Comparison of ENCODE assay signal across 19 mouse cellular contexts in genomic region chr9:78501284-78501683, GRCm38 (mm10). TPM values are rescaled to one million over a fixed set of nuclear protein-coding genes. Genes with fewer than 3 reads are reported as not detected.
DNase-seq lines count a peak whose midpoint lies in the region; ATAC-seq and TF ChIP-seq lines count a peak whose summit lies in the region.
"Had no signal": no experiment of that assay in that cellular context is flagged by ENCODE, and none has a peak within 500 bp of the region (broad histone marks: within the 10 kb centered on the region; RNA-seq: fewer than 3 reads in every experiment).

No protein-coding gene starts in this region.

- 0 out of 2 replicates have a peak, but pooled peaks have one; percentile 18 for TF ChIP-seq CTCF in kidney, adult 2 months (conservative IDR thresholded peaks at IDR 0.05; ENCODE audit: insufficient read depth, insufficient read length, low read depth, low read length)

- no peak for TF ChIP-seq POLR2A in kidney, adult 2 months (IDR thresholded peaks at IDR 0.05; ENCODE audit: low read depth, low read length)

- H3K4me1 ChIP-seq in kidney, adult 2 months (ENCODE audit: control insufficient read depth, insufficient read depth, low read length): peaks cover 18% of the 10 kb centered on the region; the same call in 1 of the 2 replicates
- H3K4me1 ChIP-seq in forebrain, embryonic 12.5 days: peaks cover 25% of the 10 kb centered on the region

- H3K4me2 ChIP-seq in forebrain, embryonic 12.5 days: no peak overlapping the region
- H3K4me2 ChIP-seq: heart, embryonic 15.5 days; limb, embryonic 12.5 days had no signal

- WGBS in kidney, adult 2 months: 85% methylated on average over 4 of the region's 4 CpGs
- WGBS in forebrain, embryonic 12.5 days: 51% methylated on average over 4 of the region's 4 CpGs

- ATAC-seq in forebrain, embryonic 12.5 days (ENCODE audit: low FRiP score): peak; percentile 54; the same call in 1 of the 2 replicates

- no peak overlapping the region for H3K9ac ChIP-seq in forebrain, embryonic 12.5 days
- H3K9ac ChIP-seq: heart, embryonic 15.5 days; limb, embryonic 12.5 days had no signal

- intact Hi-C loops in left cerebral cortex, postnatal 10 days (cut with DNase I): no loop called here

- H3K27ac ChIP-seq in kidney, adult 2 months (ENCODE audit: insufficient read depth, low read depth, low read length): no peak overlapping the region
- H3K27ac ChIP-seq in forebrain, embryonic 12.5 days: peak overlapping the region; percentile 1; the same call in 1 of the 2 replicates
- H3K27ac ChIP-seq: limb, embryonic 12.5 days had no signal

- H3K27me3 ChIP-seq in kidney, adult 2 months (replicated peaks; ENCODE audit: control insufficient read depth, insufficient read depth, low read length): no peaks in the 10 kb centered on the region
- H3K27me3 ChIP-seq in forebrain, embryonic 12.5 days: no peaks in the 10 kb centered on the region
- H3K27me3 ChIP-seq: heart, embryonic 15.5 days; limb, embryonic 12.5 days had no signal

- no peak overlapping the region for H3K4me3 ChIP-seq in kidney, adult 2 months (ENCODE audit: insufficient read depth, low read depth, low read length)
- no peak overlapping the region for H3K4me3 ChIP-seq in forebrain, embryonic 12.5 days (replicated peaks)
- H3K4me3 ChIP-seq: heart, embryonic 15.5 days; limb, embryonic 12.5 days; megakaryocyte, embryonic 14.5 days had no signal

- H3K9me3 ChIP-seq in forebrain, embryonic 12.5 days: no peaks in the 10 kb centered on the region
- H3K9me3 ChIP-seq: heart, embryonic 15.5 days; limb, embryonic 12.5 days; megakaryocyte, embryonic 14.5 days had no signal

- no peaks in the 10 kb centered on the region for H3K36me3 ChIP-seq in kidney, adult 2 months (ENCODE audit: control insufficient read depth, insufficient read depth, low read length)
- no peaks in the 10 kb centered on the region for H3K36me3 ChIP-seq in forebrain, embryonic 12.5 days (replicated peaks)
- H3K36me3 ChIP-seq: heart, embryonic 15.5 days; limb, embryonic 12.5 days had no signal

- no peak for DNase-seq in kidney, adult 2 months
- DNase-seq in kidney, adult 11 months: no peak
- DNase-seq in retina, postnatal 1 day: peak; percentile 70
- no peak for DNase-seq in retina, embryonic 14.5 days (ENCODE audit: low spot score)
- DNase-seq in left cerebral cortex, postnatal 10 days (ENCODE audit: extremely low spot score in 1 of 2, low spot score in 2 of 2): no peak
- DNase-seq in left cerebral cortex, adult 18-20 months (ENCODE audit: low spot score in 2 of 2): no peak
- DNase-seq: adrenal gland, adult 8-10 months; cerebellum, postnatal 36 days; gastrocnemius, postnatal 25 days; kidney, postnatal 14 days; layer of hippocampus, postnatal 36 days; lung, adult 2 months; spleen, adult 18-20 months; thymus, postnatal 25 days had no signal

RNA-seq across cellular contexts. Expression of gene Eef1a1, which starts 12.3 kb away (rescaled TPM):
- 4,503 and 4,540 TPM in 2 replicates for polyA plus RNA-seq in kidney, adult 2 months (2012; rRNA removed)
- 3,508 and 3,592 TPM in 2 replicates for polyA plus RNA-seq in forebrain, embryonic 12.5 days (2016; fragmentation: Nextera tagmentation; extraction: Ambion mirVana)
- total RNA-seq in left cerebral cortex, postnatal 10 days (2021): 1,000 to 10,000 TPM; 3,801 to 3,978 TPM
- 1,000 to 10,000 TPM; 2,328 to 2,361 TPM for total RNA-seq in left cerebral cortex, adult 18-20 months (2021)

RNA-seq across cellular contexts. Expression of gene Gm17324, which starts 52.7 kb away (rescaled TPM):
- 0.08 TPM in 1 of 2 replicates, not detected in the other for polyA plus RNA-seq in kidney, adult 2 months (2012; rRNA removed)
- polyA plus RNA-seq in forebrain, embryonic 12.5 days (2016; fragmentation: Nextera tagmentation; extraction: Ambion mirVana): 0.68 and 0.75 TPM in 2 replicates
- 1 to 10 TPM in 1 of 2 experiments, under 1 TPM in 1; 0.88 to 1.8 TPM for total RNA-seq in left cerebral cortex, postnatal 10 days (2021)
- under 1 TPM in 1 of 2 experiments, not detected in 1; 0.42 TPM for total RNA-seq in left cerebral cortex, adult 18-20 months (2021)
- total RNA-seq: gastrocnemius, postnatal 25 days had no signal
- polyA plus RNA-seq: intestine, embryonic 14.5 days; lung, adult 2 months had no signal

RNA-seq across cellular contexts. Expression of gene Mto1, which starts 53.3 kb away (rescaled TPM):
- 21.0 and 23.4 TPM in 2 replicates for polyA plus RNA-seq in kidney, adult 2 months (2012; rRNA removed)
- polyA plus RNA-seq in forebrain, embryonic 12.5 days (2016; fragmentation: Nextera tagmentation; extraction: Ambion mirVana): 24.4 and 26.1 TPM in 2 replicates
- total RNA-seq in left cerebral cortex, postnatal 10 days (2021): 10 to 100 TPM; 21.1 to 21.2 TPM
- 10 to 100 TPM; 25.3 to 25.7 TPM for total RNA-seq in left cerebral cortex, adult 18-20 months (2021)

RNA-seq across cellular contexts. Expression of gene Cgas, which starts 58.2 kb away (rescaled TPM):
- 0.19 and 0.36 TPM in 2 replicates for polyA plus RNA-seq in kidney, adult 2 months (2012; rRNA removed)
- polyA plus RNA-seq in forebrain, embryonic 12.5 days (2016; fragmentation: Nextera tagmentation; extraction: Ambion mirVana): 0.46 and 0.69 TPM in 2 replicates
- under 1 TPM; 0.66 to 0.83 TPM for total RNA-seq in left cerebral cortex, postnatal 10 days (2021)
- total RNA-seq in left cerebral cortex, adult 18-20 months (2021): under 1 TPM; 0.40 to 0.65 TPM
